Mouse (Mus musculus): ENCODE results near the gene Gm3095. TPM values are rescaled to one million over a fixed set of nuclear protein-coding genes. Genes with fewer than 3 reads are reported as not detected.

The Gm3095 gene
- not detected for polyA plus RNA-seq (2017; shearing (Covaris generic))

DNA sequence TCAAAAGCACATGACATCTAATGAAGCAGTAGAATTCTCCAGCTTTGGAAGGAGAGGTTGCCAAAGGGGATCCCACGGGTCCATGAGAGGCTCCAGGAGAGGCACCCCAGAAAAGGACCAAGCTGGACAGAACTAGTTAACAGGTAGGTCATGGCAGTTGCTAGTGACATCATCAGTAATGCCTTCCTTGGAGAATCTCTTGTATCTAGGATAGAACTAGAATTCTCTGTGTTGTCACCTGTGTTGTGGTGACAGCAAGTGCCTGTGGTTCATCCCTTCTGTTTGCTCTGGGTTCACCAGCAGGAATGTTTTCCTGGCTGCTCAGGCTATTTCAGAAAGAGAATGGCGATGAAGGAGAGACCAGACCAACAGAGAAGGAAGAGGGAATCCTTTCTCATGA lies at the start of gene Gm3095:
Gm3095 (plus strand) TSS at position 301 of the 400 bp plus-strand sequence.

DNA sequence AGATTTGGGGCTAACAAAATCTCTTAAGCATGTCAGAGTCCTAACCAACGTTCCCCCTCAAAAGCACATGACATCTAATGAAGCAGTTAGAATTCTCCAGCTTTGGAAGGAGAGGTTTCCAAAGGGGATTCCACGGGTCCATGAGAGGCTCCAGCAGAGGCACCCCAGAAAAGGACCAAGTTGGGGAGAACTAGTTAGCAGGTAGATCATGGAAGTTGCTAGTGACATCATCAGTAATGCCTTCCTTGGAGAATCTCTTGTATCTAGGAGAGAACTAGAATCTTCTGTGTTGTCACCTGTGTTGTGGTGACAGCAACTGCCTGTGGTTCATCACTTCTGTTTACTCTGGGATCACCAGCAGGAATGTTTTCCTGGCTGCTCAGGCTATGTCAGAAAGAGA lies 31.9 kb upstream of the Gm3095 start, which contains the start of gene Gm3029:
Gm3029 (plus strand) TSS at position 301 of the 400 bp plus-strand sequence.

DNA sequence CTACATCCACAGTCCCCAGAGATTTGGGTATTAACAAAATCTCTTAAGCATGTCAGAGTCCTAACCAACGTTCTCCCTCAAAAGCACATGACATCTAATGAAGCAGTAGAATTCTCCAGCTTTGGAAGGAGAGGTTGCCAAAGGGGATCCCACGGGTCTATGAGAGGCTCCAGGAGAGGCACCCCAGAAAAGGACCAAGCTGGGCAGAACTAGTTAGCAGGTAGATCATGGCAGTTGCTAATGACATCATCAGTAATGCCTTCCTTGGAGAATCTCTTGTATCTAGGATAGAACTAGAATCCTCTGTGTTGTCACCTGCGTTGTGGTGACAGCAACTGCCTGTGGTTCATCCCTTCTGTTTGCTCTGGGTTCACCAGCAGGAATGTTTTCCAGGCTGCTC lies 34.7 kb downstream of the Gm3095 start, which contains the start of gene Gm3099:
Gm3099 (plus strand) TSS at position 301 of the 400 bp plus-strand sequence.

Other genes starting within 250 kb of the Gm3095 start
- gene Gm3002, start 153.5 kb upstream of the Gm3095 start, polyA plus RNA-seq (2017; shearing (Covaris generic)), result under 1 TPM; 0.31 to 0.82 TPM
- gene Gm3033, start 117.3 kb upstream of the Gm3095 start, polyA plus RNA-seq (2017; shearing (Covaris generic)), result 1 to 10 TPM in 1 of 2 experiments, not detected in 1; 1.4 TPM
- gene Gm2916, start 79.4 kb upstream of the Gm3095 start, polyA plus RNA-seq (2017; shearing (Covaris generic)), result not detected
- not detected for gene Gm3029, start 31.8 kb upstream of the Gm3095 start, polyA plus RNA-seq (2017; shearing (Covaris generic))
- not detected for gene Gm3099, start 34.8 kb downstream of the Gm3095 start, polyA plus RNA-seq (2017; shearing (Covaris generic))
- 1 to 10 TPM; 1.4 to 4.9 TPM for gene Gm5796, start 60.4 kb downstream of the Gm3095 start, polyA plus RNA-seq (2017; shearing (Covaris generic))
- gene Gm3115, start 120.6 kb downstream of the Gm3095 start, polyA plus RNA-seq (2017; shearing (Covaris generic)), result under 1 TPM; 0.18 to 0.59 TPM
- gene Gm8108, start 147.0 kb downstream of the Gm3095 start, polyA plus RNA-seq (2017; shearing (Covaris generic)), result 1 to 10 TPM; 1.4 to 2.7 TPM
- gene Gm3127, start 201.5 kb downstream of the Gm3095 start, polyA plus RNA-seq (2017; shearing (Covaris generic)), result 1 to 10 TPM in 1 of 2 experiments, under 1 TPM in 1; 0.23 to 1.1 TPM
- 1 to 10 TPM; 1.4 to 5.7 TPM for gene Gm2974, start 219.0 kb downstream of the Gm3095 start, polyA plus RNA-seq (2017; shearing (Covaris generic))